Mouse (Mus musculus): ENCODE results near the gene Arl11. TPM values are rescaled to one million over a fixed set of nuclear protein-coding genes. Genes with fewer than 3 reads are reported as not detected.

The Arl11 gene
- total and polyA plus RNA-seq, 3 experiments, result 0.42 to 0.80 (median 0.75) TPM

GRCm38 (mm10) chr14:61354251-61355235, 45.0 kb downstream of the Arl11 start:
- TF ChIP-seq POLR2A (IDR thresholded peaks at IDR 0.05; ENCODE audit: insufficient read depth, low read depth, low read length) (no peak), EP300 (IDR thresholded peaks at IDR 0.05; ENCODE audit: insufficient read depth, low read depth, low read length) (no peak)
- WGBS, result 59% methylated on average over 10 of the region's 10 CpGs
- Histone ChIP-seq H3K9ac (ENCODE audit: low read depth, low read length) (no peak overlapping the region), H3K4me3 (no peak overlapping the region), H3K79me2 (replicated peaks; ENCODE audit: control insufficient read depth, insufficient read depth, low read length) (no peaks in the 10 kb centered on the region), H3K36me3 (ENCODE audit: control insufficient read depth, insufficient read depth, low read length) (no peaks in the 10 kb centered on the region), H3K27ac (no peak overlapping the region), H3K27me3 (ENCODE audit: control insufficient read depth, insufficient read depth, low read length) (no peaks in the 10 kb centered on the region), H3K4me1 (ENCODE audit: control insufficient read depth, insufficient read depth, low read length) (no peaks in the 10 kb centered on the region; the same call in 1 of the 2 replicates)
- intact Hi-C loops (cut with DNase I), result loop anchor here (5.0 kb wide), 1 partner anchor 203 kb away; the partner anchor contains the start of gene Spryd7
- DNase-seq, result no peak

DNA sequence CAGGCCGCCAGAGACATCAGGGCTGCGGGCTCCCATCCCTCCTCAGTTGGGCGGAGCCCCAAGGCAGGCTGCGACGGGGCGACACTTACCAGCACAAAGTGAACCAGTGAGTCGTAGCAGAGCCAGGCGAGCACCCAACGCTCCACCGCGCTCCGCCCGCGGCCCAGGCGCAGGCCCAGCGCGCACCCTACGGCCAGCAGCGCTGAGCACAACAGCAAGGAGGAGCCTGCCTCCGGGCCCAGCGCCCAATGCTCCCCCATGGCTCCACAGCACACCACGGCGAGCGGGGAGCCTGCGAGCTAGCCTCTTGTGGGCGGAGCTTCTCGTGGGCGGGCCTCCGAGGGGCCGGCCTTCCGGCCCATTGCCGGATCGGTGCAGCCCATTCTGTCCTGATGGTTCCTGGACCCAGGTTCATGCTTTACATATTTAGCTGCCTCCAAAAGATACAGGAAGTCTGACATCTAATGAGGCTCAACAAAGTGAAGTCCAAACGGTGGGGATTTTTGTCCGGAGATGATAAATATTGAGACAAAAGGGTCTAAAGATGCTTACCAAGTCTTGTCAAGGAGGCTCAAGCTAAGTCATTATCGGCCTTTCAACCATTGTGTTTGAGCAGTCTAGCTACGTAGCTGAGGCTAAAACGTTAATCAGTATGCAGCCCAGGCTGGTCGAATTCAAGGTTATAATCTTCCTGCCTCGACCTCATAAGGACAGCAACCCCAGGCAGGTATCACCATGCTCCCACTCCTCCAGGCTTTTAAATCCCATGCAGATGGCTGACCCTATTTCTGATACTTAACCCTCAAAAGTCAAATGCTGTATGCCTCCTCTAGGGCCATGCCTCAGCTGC, 50.8 kb downstream of the Arl11 start, which contains the start of gene Ebpl:
Gene Ebpl (minus strand): TSS at position 309 of the 850 bp plus-strand sequence.
- WGBS, result 2% methylated on average over 40 of the region's 40 CpGs
- no peaks in the 10 kb centered on the region for H3K79me2 ChIP-seq (replicated peaks; ENCODE audit: control insufficient read depth, insufficient read depth, low read length)
- peak within 1 kb of the TSS; percentile 76 for H3K27ac ChIP-seq
- intact Hi-C loops (cut with DNase I), result loop anchor here (2.0 kb wide), 1 partner anchor 78 kb away; the partner anchor contains the start of gene Kpna3
- peak within 1 kb of the TSS; percentile 60 for H3K4me3 ChIP-seq
- peaks cover 3% of the 10 kb centered on the region for H3K4me1 ChIP-seq (ENCODE audit: control insufficient read depth, insufficient read depth, low read length)
- TF ChIP-seq POLR2A (IDR thresholded peaks at IDR 0.05; ENCODE audit: insufficient read depth, low read depth, low read length) (peak; percentile 70), CTCF (IDR thresholded peaks at IDR 0.05) (peak; percentile 42), EP300 (IDR thresholded peaks at IDR 0.05; ENCODE audit: insufficient read depth, low read depth, low read length) (0 out of 2 replicates have a peak, but pooled peaks have one; percentile 34)
- no peaks in the 10 kb centered on the region for H3K27me3 ChIP-seq (ENCODE audit: control insufficient read depth, insufficient read depth, low read length)
- H3K36me3 ChIP-seq (ENCODE audit: control insufficient read depth, insufficient read depth, low read length), result no peaks in the 10 kb centered on the region
- H3K9ac ChIP-seq (ENCODE audit: low read depth, low read length), result peak within 1 kb of the TSS; percentile 79
- DNase-seq, result peak; percentile 95 to 96

- intact Hi-C loops (cut with DNase I), result loop anchor here (2.0 kb wide), 1 partner anchor 78 kb away; the partner anchor contains the start of gene Kpna3
- no peak for DNase-seq
- Histone ChIP-seq H3K4me3 (no peak overlapping the region), H3K9ac (ENCODE audit: low read depth, low read length) (no peak overlapping the region), H3K27ac (no peak overlapping the region), H3K4me1 (ENCODE audit: control insufficient read depth, insufficient read depth, low read length) (peaks cover 3% of the 10 kb centered on the region), H3K27me3 (ENCODE audit: control insufficient read depth, insufficient read depth, low read length) (no peaks in the 10 kb centered on the region), H3K36me3 (ENCODE audit: control insufficient read depth, insufficient read depth, low read length) (no peaks in the 10 kb centered on the region), H3K79me2 (replicated peaks; ENCODE audit: control insufficient read depth, insufficient read depth, low read length) (no peaks in the 10 kb centered on the region)
- 51% methylated on average over 3 of the region's 3 CpGs for WGBS
- TF ChIP-seq CTCF (IDR thresholded peaks at IDR 0.05) (no peak), EP300 (IDR thresholded peaks at IDR 0.05; ENCODE audit: insufficient read depth, low read depth, low read length) (no peak), POLR2A (IDR thresholded peaks at IDR 0.05; ENCODE audit: insufficient read depth, low read depth, low read length) (no peak)
Observed at GRCm38 (mm10) chr14:61360981-61361511, 51.5 kb downstream of the Arl11 start.

Other genes starting within 250 kb of the Arl11 start
- gene Sacs, start 171.3 kb upstream of the Arl11 start, total RNA-seq (2021), result 10 to 100 TPM; 24.2 to 25.8 TPM
- gene Sacs, start 171.3 kb upstream of the Arl11 start, polyA plus RNA-seq (2012; rRNA removed), result 3.3 and 8.9 TPM in 2 replicates
- gene Sgcg, start 51.3 kb upstream of the Arl11 start, total RNA-seq (2021), result 100 to 1,000 TPM; 181 to 235 TPM
- 105 and 191 TPM in 2 replicates for gene Sgcg, start 51.3 kb upstream of the Arl11 start, polyA plus RNA-seq (2012; rRNA removed)
- 1 to 10 TPM in 1 of 2 experiments, under 1 TPM in 1; 0.98 to 1.2 TPM for gene Ebpl, start 50.7 kb downstream of the Arl11 start, total RNA-seq (2021)
- 1.0 and 1.3 TPM in 2 replicates for gene Ebpl, start 50.7 kb downstream of the Arl11 start, polyA plus RNA-seq (2012; rRNA removed)
- 10 to 100 TPM; 51.3 to 53.4 TPM for gene Kpna3, start 130.1 kb downstream of the Arl11 start, total RNA-seq (2021)
- gene Kpna3, start 130.1 kb downstream of the Arl11 start, polyA plus RNA-seq (2012; rRNA removed), result 16.1 and 41.1 TPM in 2 replicates
- gene Spryd7, start 247.1 kb downstream of the Arl11 start, total RNA-seq (2021), result 10 to 100 TPM; 50.0 to 56.8 TPM
- 16.3 and 24.2 TPM in 2 replicates for gene Spryd7, start 247.1 kb downstream of the Arl11 start, polyA plus RNA-seq (2012; rRNA removed)